Mouse (Mus musculus): Measurements from ENCODE around the gene Pdpr.
"Not testable (repeated sequence)": the region's sequence is repeated elsewhere in the genome, so short reads cannot be mapped to it uniquely, and the experiment has no call there.

Gene Pdpr

GRCm38 (mm10) chr8:111093865-111094718 lies at the start of gene Pdpr:
Gene Pdpr (plus strand): TSS chr8:111094630.
- CTCF ChIA-PET: interaction anchor here (0.6 kb wide), 1 partner anchor 13 kb away, joined by 5 read pairs; no protein-coding TSS in a partner anchor

GRCm38 (mm10) chr8:111048694-111049093 lies 45.7 kb upstream of the Pdpr start:
- CTCF ChIA-PET: interaction anchor here (0.6 kb wide), 1 partner anchor 139 kb away, joined by 3 read pairs; no protein-coding TSS in a partner anchor

- CTCF ChIA-PET: interaction anchor here (0.6 kb wide), 1 partner anchor 139 kb away, joined by 3 read pairs; no protein-coding TSS in a partner anchor
These were observed 45.3 kb upstream of the Pdpr start for GRCm38 (mm10) chr8:111049106-111049505.

GRCm38 (mm10) chr8:111053827-111054518 lies 40.5 kb upstream of the Pdpr start:
- CTCF ChIA-PET: no interaction called here

GRCm38 (mm10) chr8:111055031-111055634 lies 39.3 kb upstream of the Pdpr start:
- CTCF ChIA-PET: no interaction called here

- CTCF ChIA-PET: no interaction called here
These were observed 38.8 kb upstream of the Pdpr start for GRCm38 (mm10) chr8:111055661-111056060.

GRCm38 (mm10) chr8:111056158-111056663 lies 38.2 kb upstream of the Pdpr start, which contains the start of gene Exosc6:
Gene Exosc6 (plus strand): TSS chr8:111056339.
- CTCF ChIA-PET: no interaction called here

GRCm38 (mm10) chr8:111056691-111057293 lies 37.6 kb upstream of the Pdpr start:
- CTCF ChIA-PET: interaction anchor here (0.5 kb wide), 1 partner anchor 218 kb away, joined by 3 read pairs; no protein-coding TSS in a partner anchor

- CTCF ChIA-PET: no interaction called here
These were observed 35.4 kb upstream of the Pdpr start for GRCm38 (mm10) chr8:111058946-111059572.

- CTCF ChIA-PET: interaction anchor here (0.7 kb wide), 1 partner anchor 171 kb away, joined by 3 read pairs; no protein-coding TSS in a partner anchor
These were observed 32.8 kb upstream of the Pdpr start for GRCm38 (mm10) chr8:111061688-111062071.

GRCm38 (mm10) chr8:111062072-111062757 lies 32.2 kb upstream of the Pdpr start:
- CTCF ChIA-PET: interaction anchor here (0.6 to 0.7 kb wide), 2 partner anchors 47 to 170 kb away, joined by 3 to 5 read pairs; no protein-coding TSS in a partner anchor

- CTCF ChIA-PET: interaction anchor here (0.6 kb wide), 1 partner anchor 46 kb away, joined by 5 read pairs; no protein-coding TSS in a partner anchor
These were observed 31.5 kb upstream of the Pdpr start for GRCm38 (mm10) chr8:111062893-111063292.

- CTCF ChIA-PET: no interaction called here
These were observed 28.1 kb upstream of the Pdpr start for GRCm38 (mm10) chr8:111066308-111066707.

- CTCF ChIA-PET: no interaction called here
These were observed 27.0 kb upstream of the Pdpr start for GRCm38 (mm10) chr8:111067439-111067838.

GRCm38 (mm10) chr8:111068660-111069059 lies 25.8 kb upstream of the Pdpr start:
- CTCF ChIA-PET: not testable (repeated sequence)

GRCm38 (mm10) chr8:111075926-111076325 lies 18.5 kb upstream of the Pdpr start:
- CTCF ChIA-PET: interaction anchor here (1.0 kb wide), 1 partner anchor 338 kb away, joined by 3 read pairs; no protein-coding TSS in a partner anchor

GRCm38 (mm10) chr8:111079461-111079860 lies 15.0 kb upstream of the Pdpr start:
- CTCF ChIA-PET: interaction anchor here (0.5 kb wide), 1 partner anchor 16 kb away, joined by 7 read pairs; no protein-coding TSS in a partner anchor

- CTCF ChIA-PET: no interaction called here
These were observed 14.6 kb upstream of the Pdpr start for GRCm38 (mm10) chr8:111079861-111080271.

- CTCF ChIA-PET: interaction anchor here (0.5 kb wide), 1 partner anchor 12 kb away, joined by 5 read pairs; no protein-coding TSS in a partner anchor
These were observed 12.7 kb upstream of the Pdpr start for GRCm38 (mm10) chr8:111081580-111082258.

All from spleen, embryonic (tissue).